Mouse (Mus musculus) hindbrain, embryonic 11.5 days (tissue): ENCODE data around the gene Nuak2. TPM values are rescaled to one million over a fixed set of nuclear protein-coding genes. Genes with fewer than 3 reads are reported as not detected.

Experiments used
- ATAC-seq: fragments of 200-750 bp; cut with Nextera tagmentation; 2 replicates; pipeline ENCODE4 v1.8.0; 2017; ENCODE audit warnings: mild to moderate bottlenecking, moderate TSS enrichment, moderate library complexity; ENCODE audit not compliant: low FRiP score
- DNase-seq: peaks from one replicate; pipeline ENCODE4 v3.0.0-alpha.2; 2015; ENCODE audit warnings: low spot score
- H3K27ac ChIP-seq: fragments of 300-500 bp; sonication (generic); 2 replicates; pipeline ENCODE4 v1.5.1; 2014; ENCODE audit warnings: mild to moderate bottlenecking, low read depth, low read length
- H3K27me3 ChIP-seq: fragments of 300-500 bp; sonication (generic); 2 replicates; pipeline ENCODE4 v1.6.1; 2014; ENCODE audit warnings: mild to moderate bottlenecking, low read length, moderate library complexity, mixed read lengths; ENCODE audit not compliant: control insufficient read depth, insufficient read depth
- H3K36me3 ChIP-seq: fragments of 300-500 bp; sonication (generic); 2 replicates; pipeline ENCODE4 v1.6.1; 2014; ENCODE audit warnings: mild to moderate bottlenecking, low read length, moderate library complexity, mixed read lengths; ENCODE audit not compliant: control insufficient read depth, insufficient read depth
- H3K4me1 ChIP-seq: fragments of 300-500 bp; sonication (generic); replicated peaks from 2 replicates; pipeline ENCODE4 v1.6.1; 2014; ENCODE audit warnings: low read length, mixed read lengths; ENCODE audit not compliant: control insufficient read depth, insufficient read depth
- H3K4me2 ChIP-seq: fragments of 300-500 bp; sonication (generic); replicated peaks from 2 replicates; pipeline ENCODE4 v1.6.1; 2014; ENCODE audit warnings: mild to moderate bottlenecking, low read depth, low read length
- H3K4me3 ChIP-seq: fragments of 300-500 bp; sonication (generic); 2 replicates; pipeline ENCODE4 v1.5.1; 2014; ENCODE audit warnings: low read depth, low read length
- H3K9ac ChIP-seq: fragments of 300-500 bp; sonication (generic); 2 replicates; pipeline ENCODE4 v1.6.1; 2014; ENCODE audit warnings: low read depth, low read length
- H3K9me3 ChIP-seq: fragments of 300-500 bp; sonication (generic); 2 replicates; pipeline ENCODE4 v1.6.1; 2016; ENCODE audit warnings: low read length; ENCODE audit not compliant: control insufficient read depth
- WGBS: fragments of 180-500 bp; shearing (Covaris S2); extraction: QIAGEN DNeasy Blood & Tissue Kit; methylation state at CpG from one replicate; pipeline ENCODE4 v1.1.7; 2014; 5-methylcytosine and 5-hydroxymethylcytosine counted together
- polyA plus RNA-seq: library from polyadenylated mRNA; unstranded; fragments of >200 nt; fragmentation: Nextera tagmentation; extraction: Ambion mirVana; gene quantifications from 2 replicates; pipeline ENCODE4 v1.2.1, GENCODE M21; 2014

The Nuak2 gene
- polyA plus RNA-seq, 1 experiment from 2014 or later: 33.1 TPM

- Histone ChIP-seq H3K9me3 (no peaks in the 10 kb centered on the region), H3K36me3 (peaks cover 10% of the 10 kb centered on the region), H3K4me3 (no peak overlapping the region), H3K27ac (peak overlapping the region; percentile 97), H3K27me3 (no peaks in the 10 kb centered on the region), H3K9ac (peak overlapping the region; percentile 52; the same call in 1 of the 2 replicates), H3K4me1 (peaks cover 51% of the 10 kb centered on the region), H3K4me2 (peak overlapping the region; percentile 17; the same call in 1 of the 2 replicates)
- ATAC-seq: peak; percentile 95
- DNase-seq: peak; percentile 92
- WGBS: 14% methylated on average over 13 of the region's 13 CpGs
These were observed 7.0 kb downstream of the Nuak2 start for GRCm38 (mm10) chr1:132322711-132323542.

- ATAC-seq (no peak), DNase-seq (no peak)
- H3K36me3 ChIP-seq: peaks cover 29% of the 10 kb centered on the region
- no peaks in the 10 kb centered on the region for H3K27me3 ChIP-seq
- no peak overlapping the region for H3K4me3 ChIP-seq
- H3K9ac ChIP-seq: no peak overlapping the region; the same call in 1 of the 2 replicates
- 72% methylated on average over 9 of the region's 9 CpGs for whole genome bisulfite sequencing
- H3K4me2 ChIP-seq: no peak overlapping the region
- H3K9me3 ChIP-seq: no peaks in the 10 kb centered on the region
- H3K4me1 ChIP-seq: peaks cover 31% of the 10 kb centered on the region
- H3K27ac ChIP-seq: peak overlapping the region; percentile 65
These were observed 10.9 kb downstream of the Nuak2 start for GRCm38 (mm10) chr1:132326777-132327176.

- Histone ChIP-seq H3K4me3 (no peak overlapping the region), H3K9ac (no peak overlapping the region), H3K4me2 (no peak overlapping the region), H3K36me3 (peaks cover 33% of the 10 kb centered on the region), H3K27me3 (no peaks in the 10 kb centered on the region), H3K9me3 (no peaks in the 10 kb centered on the region), H3K4me1 (peaks cover 33% of the 10 kb centered on the region), H3K27ac (peak overlapping the region; percentile 65; the same call in 1 of the 2 replicates)
- DNase-seq: no peak
- 84% methylated on average over 17 of the region's 17 CpGs for WGBS
- no peak for ATAC-seq
These were observed 11.6 kb downstream of the Nuak2 start for GRCm38 (mm10) chr1:132327477-132327876.

GRCm38 (mm10) chr1:132328565-132328964 is 12.6 kb downstream of the Nuak2 start:
- Histone ChIP-seq H3K4me3 (no peak overlapping the region), H3K9ac (no peak overlapping the region), H3K36me3 (peaks cover 33% of the 10 kb centered on the region), H3K4me2 (no peak overlapping the region), H3K9me3 (no peaks in the 10 kb centered on the region), H3K27me3 (no peaks in the 10 kb centered on the region), H3K4me1 (peaks cover 31% of the 10 kb centered on the region), H3K27ac (no peak overlapping the region)
- DNase-seq (no peak), ATAC-seq (no peak)
- whole genome bisulfite sequencing: 81% methylated on average over 3 of the region's 3 CpGs

GRCm38 (mm10) chr1:132329656-132330055 is 13.7 kb downstream of the Nuak2 start:
- Histone ChIP-seq H3K4me2 (no peak overlapping the region), H3K27me3 (no peaks in the 10 kb centered on the region), H3K4me3 (no peak overlapping the region), H3K9ac (no peak overlapping the region), H3K27ac (no peak overlapping the region), H3K9me3 (no peaks in the 10 kb centered on the region), H3K36me3 (peaks cover 33% of the 10 kb centered on the region), H3K4me1 (peaks cover 37% of the 10 kb centered on the region)
- ATAC-seq (no peak), DNase-seq (no peak)
- WGBS: 92% methylated on average over 7 of the region's 7 CpGs

- Histone ChIP-seq H3K9me3 (no peaks in the 10 kb centered on the region), H3K4me1 (peaks cover 43% of the 10 kb centered on the region), H3K4me3 (no peak overlapping the region), H3K27me3 (no peaks in the 10 kb centered on the region), H3K4me2 (no peak overlapping the region), H3K9ac (no peak overlapping the region), H3K27ac (peak overlapping the region; percentile 11; the same call in 1 of the 2 replicates), H3K36me3 (peaks cover 33% of the 10 kb centered on the region)
- ATAC-seq (no peak), DNase-seq (no peak)
- WGBS: 85% methylated on average over 15 of the region's 15 CpGs
These were observed 14.5 kb downstream of the Nuak2 start for GRCm38 (mm10) chr1:132330397-132330796.

GRCm38 (mm10) chr1:132331283-132331682 is 15.4 kb downstream of the Nuak2 start:
- Histone ChIP-seq H3K27ac (no peak overlapping the region), H3K4me3 (no peak overlapping the region), H3K4me2 (no peak overlapping the region), H3K36me3 (peaks cover 29% of the 10 kb centered on the region), H3K4me1 (peaks cover 42% of the 10 kb centered on the region), H3K9me3 (no peaks in the 10 kb centered on the region), H3K9ac (no peak overlapping the region), H3K27me3 (no peaks in the 10 kb centered on the region)
- WGBS: 85% methylated on average over 17 of the region's 17 CpGs
- ATAC-seq (no peak), DNase-seq (no peak)

- ATAC-seq (peak; percentile 30; the same call in 1 of the 2 replicates), DNase-seq (no peak)
- Histone ChIP-seq H3K4me3 (no peak overlapping the region), H3K4me1 (peaks cover 35% of the 10 kb centered on the region), H3K27me3 (no peaks in the 10 kb centered on the region), H3K9me3 (no peaks in the 10 kb centered on the region), H3K27ac (peak overlapping the region; percentile 87), H3K4me2 (no peak overlapping the region), H3K9ac (no peak overlapping the region), H3K36me3 (peaks cover 23% of the 10 kb centered on the region)
- WGBS: 2% methylated on average over 2 of the region's 2 CpGs
These were observed 17.3 kb downstream of the Nuak2 start for GRCm38 (mm10) chr1:132333201-132333600.

- Histone ChIP-seq H3K4me3 (no peak overlapping the region), H3K9ac (no peak overlapping the region; the same call in 1 of the 2 replicates), H3K9me3 (no peaks in the 10 kb centered on the region), H3K4me2 (no peak overlapping the region; the same call in 1 of the 2 replicates), H3K4me1 (peaks cover 35% of the 10 kb centered on the region), H3K36me3 (peaks cover 20% of the 10 kb centered on the region), H3K27me3 (no peaks in the 10 kb centered on the region), H3K27ac (peak overlapping the region; percentile 87)
- 2% methylated on average over 4 of the region's 4 CpGs for WGBS
- DNase-seq (peak; percentile 78), ATAC-seq (peak; percentile 88)
These were observed 17.8 kb downstream of the Nuak2 start for GRCm38 (mm10) chr1:132333675-132334141.
